Mouse (Mus musculus): Measurements from ENCODE around the gene Pde1a.

DNA sequence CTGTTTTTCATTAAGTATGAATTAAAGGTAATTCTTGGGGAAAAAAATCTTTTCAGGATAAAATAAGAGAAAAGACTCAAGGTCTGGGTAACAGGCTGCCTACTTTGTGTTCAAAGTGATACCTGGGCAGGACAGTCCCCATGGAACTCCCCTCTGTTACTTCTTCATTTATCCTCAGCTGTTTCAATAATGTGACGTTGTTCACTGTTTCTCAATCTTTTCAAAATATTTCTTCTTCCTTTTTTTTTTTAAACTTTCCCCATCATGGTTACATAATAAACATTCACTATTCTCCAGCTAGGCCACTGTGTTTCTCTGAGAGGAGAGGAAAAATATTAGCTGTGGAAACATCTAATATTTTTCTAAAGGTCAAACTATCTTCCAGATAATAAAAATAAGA lies 103.7 kb downstream of the Pde1a start:
- no peak for TF ChIP-seq CTCF (IDR thresholded peaks at IDR 0.05; ENCODE audit: borderline replicate concordance, extremely low read depth, insufficient read depth, insufficient read length)
- no peak for TF ChIP-seq POLR2A (IDR thresholded peaks at IDR 0.05; ENCODE audit: borderline replicate concordance, extremely low read depth, insufficient read depth, insufficient read length, poor library complexity, severe bottlenecking)

Measured in brain, embryonic 14.5 days (tissue).